Comparison of ENCODE assay signal across 28 mouse cellular contexts in genomic region chr14:77246977-77247376, GRCm38 (mm10).
DNase-seq lines count a peak whose midpoint lies in the region; ATAC-seq and TF ChIP-seq lines count a peak whose summit lies in the region.
"Had no signal": no experiment of that assay in that cellular context is flagged by ENCODE, and none has a peak within 500 bp of the region (broad histone marks: within the 10 kb centered on the region; RNA-seq: fewer than 3 reads in every experiment).

No protein-coding gene starts in this region.

- H3K27me3 ChIP-seq in heart, embryonic 11.5 days (ENCODE audit: control insufficient read depth, insufficient read depth, low read length) = no peaks in the 10 kb centered on the region
- no peaks in the 10 kb centered on the region for H3K27me3 ChIP-seq in lung, postnatal 0 days (replicated peaks; ENCODE audit: insufficient read depth, low read length)
- H3K27me3 ChIP-seq in midbrain, postnatal 0 days (ENCODE audit: insufficient read depth, low read length) = no peaks in the 10 kb centered on the region
- no peaks in the 10 kb centered on the region for H3K27me3 ChIP-seq in forebrain, postnatal 0 days (ENCODE audit: insufficient read depth, low read length)
- H3K27me3 ChIP-seq: CH12.LX; embryonic facial prominence, embryonic 13.5 days; forebrain, embryonic 12.5 days; forebrain, embryonic 15.5 days; heart, embryonic 13.5 days; hindbrain, embryonic 12.5 days; hindbrain, embryonic 15.5 days; Patski had no signal

- no peak overlapping the region for H3K4me2 ChIP-seq in heart, embryonic 11.5 days
- H3K4me2 ChIP-seq in lung, postnatal 0 days (replicated peaks; ENCODE audit: low read depth, low read length) = no peak overlapping the region
- no peak overlapping the region for H3K4me2 ChIP-seq in midbrain, postnatal 0 days (ENCODE audit: low read depth, low read length, poor library complexity, severe bottlenecking)
- H3K4me2 ChIP-seq in forebrain, postnatal 0 days (ENCODE audit: low read depth) = no peak overlapping the region
- H3K4me2 ChIP-seq: embryonic facial prominence, embryonic 13.5 days; forebrain, embryonic 12.5 days; forebrain, embryonic 15.5 days; heart, embryonic 13.5 days; hindbrain, embryonic 12.5 days; hindbrain, embryonic 15.5 days had no signal

- 79% methylated on average over 3 of the region's 3 CpGs for WGBS in heart, embryonic 11.5 days (ENCODE audit: insufficient replicate concordance)
- WGBS in lung, postnatal 0 days = 48% methylated on average over 3 of the region's 3 CpGs
- 94% methylated on average over 3 of the region's 3 CpGs for WGBS in midbrain, postnatal 0 days
- WGBS in forebrain, postnatal 0 days = 72% methylated on average over 3 of the region's 3 CpGs

- H3K4me1 ChIP-seq in heart, embryonic 11.5 days (ENCODE audit: control insufficient read depth, insufficient read depth, low read length) = no peaks in the 10 kb centered on the region
- H3K4me1 ChIP-seq in lung, postnatal 0 days (ENCODE audit: insufficient read depth, low read depth, low read length) = no peaks in the 10 kb centered on the region
- no peaks in the 10 kb centered on the region for H3K4me1 ChIP-seq in midbrain, postnatal 0 days (ENCODE audit: insufficient read depth, low read length)
- H3K4me1 ChIP-seq in forebrain, postnatal 0 days (ENCODE audit: insufficient read depth) = peaks cover 9% of the 10 kb centered on the region; the same call in 1 of the 2 replicates
- H3K4me1 ChIP-seq: heart, embryonic 13.5 days had no signal

- H3K9ac ChIP-seq in heart, embryonic 11.5 days (ENCODE audit: low read depth, low read length) = no peak overlapping the region
- H3K9ac ChIP-seq in lung, postnatal 0 days (replicated peaks; ENCODE audit: low read depth) = no peak overlapping the region
- H3K9ac ChIP-seq in midbrain, postnatal 0 days (replicated peaks; ENCODE audit: low read length, poor library complexity, severe bottlenecking) = no peak overlapping the region
- no peak overlapping the region for H3K9ac ChIP-seq in forebrain, postnatal 0 days
- H3K9ac ChIP-seq: embryonic facial prominence, embryonic 13.5 days; forebrain, embryonic 12.5 days; forebrain, embryonic 15.5 days; heart, embryonic 13.5 days; hindbrain, embryonic 12.5 days; hindbrain, embryonic 15.5 days had no signal

- no peak overlapping the region for H3K27ac ChIP-seq in heart, embryonic 11.5 days (ENCODE audit: low read depth, low read length)
- H3K27ac ChIP-seq in lung, postnatal 0 days (ENCODE audit: low read length) = no peak overlapping the region
- H3K27ac ChIP-seq in midbrain, postnatal 0 days (ENCODE audit: low read depth, low read length) = no peak overlapping the region
- H3K27ac ChIP-seq in forebrain, postnatal 0 days (ENCODE audit: low read depth, low read length) = no peak overlapping the region
- H3K27ac ChIP-seq: embryonic facial prominence, embryonic 10.5 days; embryonic facial prominence, embryonic 13.5 days; forebrain, embryonic 12.5 days; forebrain, embryonic 15.5 days; heart, embryonic 13.5 days; hindbrain, embryonic 12.5 days; hindbrain, embryonic 15.5 days had no signal

- DNase-seq in heart, adult 8-10 months (ENCODE audit: low spot score) = peak; percentile 8
- DNase-seq in adipocyte (ENCODE audit: low spot score) = peak; percentile 64
- peak; percentile 41 for DNase-seq in lung, postnatal 0 days (ENCODE audit: low spot score)
- peak; percentile 18 for DNase-seq in lung, postnatal 25 days (ENCODE audit: low spot score)
- no peak for DNase-seq in midbrain, postnatal 0 days (ENCODE audit: low spot score)
- DNase-seq in forebrain, postnatal 0 days = no peak
- DNase-seq: adrenal gland, adult 2 months; adrenal gland, postnatal 14 days; B cell, adult 2 months; cerebellum, adult 11 months; cerebellum, adult 8-10 months; cerebellum, postnatal 10 days; cerebellum, postnatal 36 days; embryo, embryonic 11 days; gastrocnemius, postnatal 10 days; gastrocnemius, postnatal 36 days had no signal

- no peaks in the 10 kb centered on the region; the same call in 1 of the 2 replicates for H3K9me3 ChIP-seq in heart, embryonic 11.5 days (replicated peaks; ENCODE audit: control insufficient read depth, low read length)
- H3K9me3 ChIP-seq in lung, postnatal 0 days (ENCODE audit: low read length) = no peaks in the 10 kb centered on the region
- no peaks in the 10 kb centered on the region for H3K9me3 ChIP-seq in midbrain, postnatal 0 days (ENCODE audit: low read length)
- no peaks in the 10 kb centered on the region for H3K9me3 ChIP-seq in forebrain, postnatal 0 days (ENCODE audit: low read length)
- H3K9me3 ChIP-seq: forebrain, embryonic 12.5 days; forebrain, embryonic 15.5 days; hindbrain, embryonic 15.5 days had no signal

- TF ChIP-seq EP300 in lung, postnatal 0 days (IDR thresholded peaks at IDR 0.05) = no peak

- TF ChIP-seq CTCF in lung, postnatal 0 days (IDR thresholded peaks at IDR 0.05) = no peak
- no peak for TF ChIP-seq CTCF in midbrain, postnatal 0 days (IDR thresholded peaks at IDR 0.05)
- no peak for TF ChIP-seq CTCF in forebrain, postnatal 0 days (IDR thresholded peaks at IDR 0.05; ENCODE audit: low read depth)

- no peak for ATAC-seq in heart, embryonic 11.5 days (replicated peaks; ENCODE audit: insufficient number of reproducible peaks, low FRiP score, low TSS enrichment)
- ATAC-seq in lung, postnatal 0 days = peak; percentile 30; the same call in 1 of the 2 replicates
- no peak for ATAC-seq in midbrain, postnatal 0 days (ENCODE audit: low FRiP score)
- ATAC-seq in forebrain, postnatal 0 days = no peak
- ATAC-seq: forebrain, embryonic 15.5 days; Patski had no signal

- no peaks in the 10 kb centered on the region for H3K36me3 ChIP-seq in heart, embryonic 11.5 days (ENCODE audit: control insufficient read depth, insufficient read depth, low read length)
- H3K36me3 ChIP-seq in lung, postnatal 0 days (ENCODE audit: insufficient read depth, low read length) = no peaks in the 10 kb centered on the region
- no peaks in the 10 kb centered on the region for H3K36me3 ChIP-seq in midbrain, postnatal 0 days (ENCODE audit: insufficient read depth, low read length)
- H3K36me3 ChIP-seq in forebrain, postnatal 0 days (ENCODE audit: insufficient read depth) = no peaks in the 10 kb centered on the region
- H3K36me3 ChIP-seq: embryonic facial prominence, embryonic 10.5 days; embryonic facial prominence, embryonic 13.5 days; forebrain, embryonic 12.5 days; forebrain, embryonic 15.5 days; G1E; heart, embryonic 13.5 days; hindbrain, embryonic 12.5 days; hindbrain, embryonic 15.5 days had no signal

- no peak overlapping the region for H3K4me3 ChIP-seq in heart, embryonic 11.5 days (ENCODE audit: low read depth, low read length)
- H3K4me3 ChIP-seq in lung, postnatal 0 days (ENCODE audit: low read depth, low read length) = no peak overlapping the region
- no peak overlapping the region for H3K4me3 ChIP-seq in midbrain, postnatal 0 days (ENCODE audit: low read depth, low read length)
- H3K4me3 ChIP-seq in forebrain, postnatal 0 days (ENCODE audit: low read depth, low read length) = no peak overlapping the region
- H3K4me3 ChIP-seq: embryonic facial prominence, embryonic 10.5 days; embryonic facial prominence, embryonic 13.5 days; erythroblast, embryonic 14.5 days; forebrain, embryonic 12.5 days; forebrain, embryonic 15.5 days; heart, embryonic 13.5 days; hindbrain, embryonic 12.5 days; hindbrain, embryonic 15.5 days had no signal

Comparison
In these comparisons a context has a peak if more than half of its experiments do, and no peak if none do; other contexts are left out.
1. DNase-seq: peak in heart, adult 8-10 months (single experiment), adipocyte (single experiment), lung, postnatal 0 days (single experiment) and lung, postnatal 25 days (single experiment); none in midbrain, postnatal 0 days (single experiment) and forebrain, postnatal 0 days (single experiment).